Mouse (Mus musculus) myocyte (in vitro differentiated cells): ENCODE results near the gene Ces1e. TPM values are rescaled to one million over a fixed set of nuclear protein-coding genes. Genes with fewer than 3 reads are reported as not detected.

ENCODE experiments used
- H3K27me3 ChIP-seq: one replicate; pipeline ENCODE4 v1.6.1; 2011; ENCODE audit not compliant: control insufficient read depth, insufficient read depth, insufficient read length
- H3K36me3 ChIP-seq: one replicate; pipeline ENCODE4 v1.6.1; 2011; ENCODE audit not compliant: control insufficient read depth, insufficient read depth
- H3K4me2 ChIP-seq: one replicate; pipeline ENCODE4 v1.6.1; 2011; ENCODE audit warnings: low read depth, control low read depth
- H3K4me3 ChIP-seq: one replicate; pipeline ENCODE4 v1.5.1; 2011; ENCODE audit warnings: mild to moderate bottlenecking, control low read depth, moderate library complexity
- H3K79me2 ChIP-seq: one replicate; pipeline ENCODE4 v1.6.1; 2011; ENCODE audit not compliant: control insufficient read depth, insufficient read depth
- H3ac ChIP-seq: one replicate; pipeline ENCODE4 v1.6.1; 2011; ENCODE audit not compliant: control insufficient read depth, insufficient read length
- CEBPB ChIP-seq: IDR thresholded peaks from 2 replicates; pipeline ENCODE4 v1.6.1; 2011; ENCODE audit warnings: mild to moderate bottlenecking, moderate library complexity; ENCODE audit not compliant: poor library complexity, insufficient read depth, severe bottlenecking
- E2F4 ChIP-seq: IDR thresholded peaks from one replicate; pipeline ENCODE4 v1.6.1; 2011; ENCODE audit warnings: mild to moderate bottlenecking, control low read depth, moderate library complexity; ENCODE audit not compliant: insufficient read depth
- MAX ChIP-seq: IDR thresholded peaks from one replicate; pipeline ENCODE4 v1.6.1; 2011; ENCODE audit warnings: low read depth, mild to moderate bottlenecking, control low read depth
- MYOD1 ChIP-seq, 3 experiments: IDR thresholded peaks; one replicate each; pipeline ENCODE4 v1.6.1; 2011; ENCODE audit warnings: control low read depth in 2 of 3, low read depth in 2 of 3, mild to moderate bottlenecking in 2 of 3, moderate library complexity in 1 of 3; ENCODE audit not compliant: insufficient read length in 2 of 3, control insufficient read depth in 1 of 3
- MYOG ChIP-seq, 3 experiments: IDR thresholded peaks; one replicate each; pipeline ENCODE4 v1.6.1; 2011; ENCODE audit warnings: control low read depth in 2 of 3, low read depth in 2 of 3, mild to moderate bottlenecking in 2 of 3; ENCODE audit not compliant: insufficient read length in 2 of 3, control insufficient read depth in 1 of 3, insufficient read depth in 1 of 3
- POLR2A ChIP-seq: IDR thresholded peaks from one replicate; pipeline ENCODE4 v1.6.1; 2011; ENCODE audit warnings: low read depth, mild to moderate bottlenecking, control low read depth, moderate library complexity; ENCODE audit not compliant: insufficient read length
- POLR2AphosphoS2 ChIP-seq: IDR thresholded peaks from one replicate; pipeline ENCODE4 v1.6.1; 2011; ENCODE audit warnings: low read depth, control low read depth; ENCODE audit not compliant: insufficient read length
- REST ChIP-seq: IDR thresholded peaks from one replicate; pipeline ENCODE4 v1.6.1; 2011; ENCODE audit warnings: mild to moderate bottlenecking, control low read depth, moderate library complexity; ENCODE audit not compliant: insufficient read depth, insufficient read length
- SRF ChIP-seq: IDR thresholded peaks from one replicate; pipeline ENCODE4 v1.6.1; 2011; ENCODE audit warnings: low read depth; ENCODE audit not compliant: control insufficient read depth, insufficient read length
- TCF12 ChIP-seq: IDR thresholded peaks from one replicate; pipeline ENCODE4 v1.6.1; 2011; ENCODE audit warnings: mild to moderate bottlenecking, control low read depth; ENCODE audit not compliant: poor library complexity, insufficient read depth, severe bottlenecking
- TCF3 ChIP-seq: IDR thresholded peaks from one replicate; pipeline ENCODE4 v1.6.1; 2011; ENCODE audit warnings: low read depth, control low read depth; ENCODE audit not compliant: insufficient read length
- USF1 ChIP-seq: IDR thresholded peaks from one replicate; pipeline ENCODE4 v1.6.1; 2011; ENCODE audit warnings: low read depth, mild to moderate bottlenecking, control low read depth, moderate library complexity
- polyA plus RNA-seq: library from polyadenylated mRNA; unstranded; fragments of >200 nt; fragmentation: generic; extraction: Trizol; gene quantifications from one replicate; pipeline ENCODE4 v1.2.1, GENCODE M21; 2012; ENCODE audit warnings: missing spikeins

Gene Ces1e
- polyA plus RNA-seq, 1 experiment: not detected

DNA sequence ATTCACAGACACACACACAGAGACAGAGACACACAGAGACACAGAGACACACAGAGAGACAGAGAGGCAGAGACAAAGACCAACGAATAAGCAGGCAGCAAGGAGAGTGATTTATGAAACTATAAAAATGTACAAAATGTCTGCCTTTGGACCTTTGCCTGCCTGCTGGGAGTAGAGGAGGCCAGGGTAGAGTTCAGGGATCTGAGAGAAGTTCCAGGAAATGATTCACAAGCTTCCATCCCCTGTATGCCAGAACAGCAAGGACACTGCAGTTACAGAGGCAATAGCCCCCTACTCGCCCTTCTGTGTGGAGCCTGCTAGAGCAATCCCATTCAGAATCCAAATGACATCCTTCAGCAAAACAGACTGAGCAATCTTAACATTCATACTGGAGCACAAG, 32.0 kb upstream of the Ces1e start:
- H3ac ChIP-seq: no peak overlapping the region
- H3K27me3 ChIP-seq: no peaks in the 10 kb centered on the region
- H3K4me2 ChIP-seq: no peak overlapping the region
- TF ChIP-seq TCF12 (no peak), CEBPB (no peak), REST (no peak)
- H3K4me3 ChIP-seq: no peak overlapping the region
- no peaks in the 10 kb centered on the region for H3K79me2 ChIP-seq
- no peaks in the 10 kb centered on the region for H3K36me3 ChIP-seq

- no peak overlapping the region for H3K4me2 ChIP-seq
- H3ac ChIP-seq: no peak overlapping the region
- H3K4me3 ChIP-seq: no peak overlapping the region
- TF ChIP-seq E2F4 (no peak), POLR2A (no peak), POLR2AphosphoS2 (no peak), MAX (no peak), REST (no peak), TCF12 (no peak), SRF (no peak), USF1 (no peak), CEBPB (no peak), MYOD1 (IDR thresholded peaks at IDR 0.05; ENCODE audit: control insufficient read depth in 1 of 3, insufficient read length in 2 of 3, low read depth in 2 of 3) (no peak), TCF3 (no peak), MYOG (IDR thresholded peaks at IDR 0.05; ENCODE audit: control insufficient read depth in 1 of 3, insufficient read depth in 1 of 3, insufficient read length in 2 of 3, low read depth in 2 of 3) (no peak)
- H3K36me3 ChIP-seq: no peaks in the 10 kb centered on the region
- H3K79me2 ChIP-seq: no peaks in the 10 kb centered on the region
- H3K27me3 ChIP-seq: no peaks in the 10 kb centered on the region
These were observed 23.0 kb upstream of the Ces1e start for GRCm38 (mm10) chr8:93252400-93252925.

DNA sequence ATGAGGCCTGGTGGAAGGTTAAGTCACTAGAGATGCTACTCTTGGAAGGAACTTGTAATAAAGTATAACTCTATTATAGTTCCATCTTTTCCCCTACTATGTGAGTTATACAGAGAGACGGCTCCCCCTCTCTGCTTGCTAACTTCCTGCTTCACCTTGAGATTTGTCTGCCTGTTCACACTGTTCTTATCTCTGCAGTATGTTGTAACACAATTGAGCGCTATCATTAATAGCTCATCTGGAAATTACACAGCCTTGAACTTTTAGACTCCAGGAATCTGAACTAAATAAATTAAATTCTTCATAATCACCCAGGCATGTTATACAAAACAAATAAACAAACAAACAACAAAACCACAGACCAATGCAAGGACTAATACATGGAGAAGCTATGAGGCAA, 16.6 kb upstream of the Ces1e start:
- Histone ChIP-seq H3K79me2 (no peaks in the 10 kb centered on the region), H3K4me3 (no peak overlapping the region), H3K4me2 (no peak overlapping the region), H3K27me3 (no peaks in the 10 kb centered on the region), H3K36me3 (no peaks in the 10 kb centered on the region), H3ac (no peak overlapping the region)
- TF ChIP-seq USF1: no peak
- no peak for TF ChIP-seq MYOD1 (IDR thresholded peaks at IDR 0.05; ENCODE audit: control insufficient read depth in 1 of 3, insufficient read length in 2 of 3, low read depth in 2 of 3)
- TF ChIP-seq REST: no peak
- no peak for TF ChIP-seq CEBPB
- no peak for TF ChIP-seq E2F4
- TF ChIP-seq POLR2AphosphoS2: no peak
- no peak for TF ChIP-seq SRF
- no peak for TF ChIP-seq MAX
- no peak for TF ChIP-seq POLR2A
- TF ChIP-seq TCF12: no peak
- no peak for TF ChIP-seq MYOG (IDR thresholded peaks at IDR 0.05; ENCODE audit: control insufficient read depth in 1 of 3, insufficient read depth in 1 of 3, insufficient read length in 2 of 3, low read depth in 2 of 3)
- no peak for TF ChIP-seq TCF3

DNA sequence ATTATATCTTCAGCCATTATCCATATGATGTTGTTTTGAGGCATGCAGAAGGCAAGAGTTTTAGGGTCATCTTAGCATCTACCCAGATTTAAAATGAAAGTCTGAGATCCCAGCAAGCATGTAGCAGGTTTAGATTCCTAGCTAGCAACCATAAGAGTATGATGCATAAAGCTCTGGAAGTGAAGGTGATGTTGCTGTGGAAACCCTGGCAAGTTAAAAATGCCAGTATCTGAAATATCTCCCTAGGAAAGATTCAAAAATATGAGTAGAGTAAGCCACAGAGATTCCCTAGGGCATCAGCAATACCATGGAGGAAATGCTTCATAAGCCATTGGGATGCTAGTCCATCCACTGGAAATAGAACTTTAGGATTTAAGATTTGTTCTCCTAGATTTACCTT, 10.5 kb upstream of the Ces1e start:
- TF ChIP-seq E2F4 (no peak), MYOD1 (IDR thresholded peaks at IDR 0.05; ENCODE audit: control insufficient read depth in 1 of 3, insufficient read length in 2 of 3, low read depth in 2 of 3) (no peak), REST (no peak), MYOG (IDR thresholded peaks at IDR 0.05; ENCODE audit: control insufficient read depth in 1 of 3, insufficient read depth in 1 of 3, insufficient read length in 2 of 3, low read depth in 2 of 3) (no peak), TCF3 (no peak), CEBPB (no peak), POLR2A (no peak), SRF (no peak), POLR2AphosphoS2 (no peak), USF1 (no peak), MAX (no peak), TCF12 (no peak)
- Histone ChIP-seq H3K36me3 (no peaks in the 10 kb centered on the region), H3K4me3 (no peak overlapping the region), H3K27me3 (no peaks in the 10 kb centered on the region), H3ac (no peak overlapping the region), H3K79me2 (no peaks in the 10 kb centered on the region), H3K4me2 (no peak overlapping the region)

DNA sequence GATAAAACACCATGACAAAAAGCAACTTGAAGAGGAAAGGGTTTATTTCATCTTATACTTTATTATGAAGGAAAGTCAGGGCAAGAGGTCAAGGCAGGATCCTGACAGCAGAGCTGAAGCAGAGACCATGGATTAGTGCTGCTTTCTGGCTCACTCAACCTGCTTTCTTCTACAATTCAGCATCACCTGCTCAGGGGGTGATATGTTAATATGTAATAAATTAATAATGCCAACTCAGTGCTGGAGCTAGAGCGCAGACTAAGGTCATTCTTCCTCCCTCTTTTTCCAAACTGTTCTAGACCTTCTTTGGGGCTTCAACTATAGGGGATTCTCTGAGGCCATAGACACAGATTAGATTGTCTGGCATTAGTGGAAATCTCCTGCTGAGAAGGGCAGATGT, 6.3 kb upstream of the Ces1e start:
- Histone ChIP-seq H3K36me3 (no peaks in the 10 kb centered on the region), H3K4me2 (no peak overlapping the region), H3K79me2 (no peaks in the 10 kb centered on the region), H3K4me3 (no peak overlapping the region), H3K27me3 (no peaks in the 10 kb centered on the region), H3ac (no peak overlapping the region)
- TF ChIP-seq E2F4 (no peak), TCF12 (no peak), TCF3 (no peak), POLR2AphosphoS2 (no peak), MYOD1 (IDR thresholded peaks at IDR 0.05; ENCODE audit: control insufficient read depth in 1 of 3, insufficient read length in 2 of 3, low read depth in 2 of 3) (no peak), MYOG (IDR thresholded peaks at IDR 0.05; ENCODE audit: control insufficient read depth in 1 of 3, insufficient read depth in 1 of 3, insufficient read length in 2 of 3, low read depth in 2 of 3) (no peak), MAX (no peak), REST (no peak), SRF (no peak), CEBPB (no peak), POLR2A (no peak), USF1 (no peak)
